Mouse (Mus musculus) lung, postnatal 0 days (tissue): Measurements from ENCODE around the gene Ahctf1.

Source experiments
- CTCF ChIP-seq: IDR thresholded peaks from 2 replicates; pipeline ENCODE4 v1.5.1; 2016; ENCODE audit warnings: antibody characterized with exemption, mild to moderate bottlenecking
- EP300 ChIP-seq: IDR thresholded peaks from 2 replicates; pipeline ENCODE4 v1.6.1; 2016; ENCODE audit warnings: antibody characterized with exemption, mild to moderate bottlenecking, control low read depth

- peak; percentile 72 for TF ChIP-seq CTCF
- no peak for TF ChIP-seq EP300
Observed at GRCm38 (mm10) chr1:179844894-179845293, 41.4 kb upstream of the Ahctf1 start.
